Mouse (Mus musculus) liver, postnatal 0 days (tissue): ENCODE results near the gene Ntn1.

ENCODE experiments used
- CTCF ChIP-seq: sonication (generic); IDR thresholded peaks from 2 replicates; pipeline ENCODE4 v1.5.1; 2016; ENCODE audit warnings: antibody characterized with exemption, low read depth
- EP300 ChIP-seq: IDR thresholded peaks from 2 replicates; pipeline ENCODE4 v1.6.1; 2016; ENCODE audit warnings: antibody characterized with exemption, low read depth, mild to moderate bottlenecking

GRCm38 (mm10) chr11:68425492-68426315, 25.1 kb upstream of the Ntn1 start:
- TF ChIP-seq CTCF: no peak
- TF ChIP-seq EP300: no peak
